Mouse (Mus musculus) ES-Bruce4 (cell line): ENCODE results near the gene Fgf11.

Experiments
- CTCF ChIP-seq: IDR thresholded peaks from one replicate; pipeline ENCODE4 v1.8.1; 2011; ENCODE audit warnings: low read depth, low read length
- EP300 ChIP-seq: IDR thresholded peaks from 2 replicates; pipeline ENCODE4 v1.6.1; 2011; ENCODE audit warnings: low read depth, low read length; ENCODE audit not compliant: insufficient read depth
- POLR2A ChIP-seq: IDR thresholded peaks from one replicate; pipeline ENCODE4 v1.8.1; 2011; ENCODE audit warnings: low read length; ENCODE audit not compliant: insufficient read depth

DNA sequence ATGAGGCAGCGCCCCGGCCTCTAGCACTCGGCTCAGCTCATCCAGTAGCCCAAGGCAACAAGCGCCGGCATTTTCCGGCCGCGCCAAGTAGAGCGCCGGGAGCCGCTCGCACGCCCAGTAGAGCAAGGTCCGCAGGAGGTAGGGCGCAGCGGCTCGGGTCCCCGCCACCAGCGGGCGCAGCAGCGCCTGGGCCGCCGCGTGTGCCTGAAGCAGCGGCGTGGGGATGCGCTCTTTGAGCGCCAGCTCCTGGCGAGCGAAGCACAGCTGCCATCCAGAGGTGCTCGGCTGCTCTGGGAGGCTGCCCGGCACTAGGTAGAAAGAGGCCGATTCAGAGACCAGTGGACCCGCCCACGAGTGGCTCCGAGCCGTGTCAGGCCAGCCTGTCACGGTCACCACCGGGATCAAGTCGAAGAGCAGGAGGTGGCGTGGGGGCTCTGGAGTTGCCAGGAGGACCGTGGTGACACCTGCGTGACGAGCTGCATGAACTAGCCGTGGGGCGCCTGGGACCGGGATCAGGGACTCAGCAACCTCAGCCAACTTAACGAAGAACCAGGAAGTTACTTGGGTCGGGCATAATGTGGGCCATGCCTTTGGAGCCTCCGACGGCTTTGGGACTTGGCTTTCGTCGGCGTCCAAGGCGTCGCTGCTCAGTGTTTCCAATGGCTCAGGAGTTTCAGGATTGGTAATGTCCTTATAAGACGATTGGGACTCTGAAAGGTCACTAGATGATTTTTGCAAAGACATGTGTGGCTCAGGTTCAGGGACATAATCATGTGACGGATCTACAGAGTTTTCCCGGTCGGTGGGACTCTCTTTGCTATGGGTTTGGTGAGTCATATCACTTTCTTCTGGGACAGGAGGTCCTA, 2.4 kb upstream of the Fgf11 start:
- TF ChIP-seq CTCF (peak; percentile 41), POLR2A (no peak), EP300 (no peak)
